Mouse (Mus musculus) intestine, embryonic 16.5 days (tissue): Measurements from ENCODE around the gene Serinc3. TPM values are rescaled to one million over a fixed set of nuclear protein-coding genes. Genes with fewer than 3 reads are reported as not detected.
A peak's percentile ranks its signal among the peaks of the same experiment; 100 is the strongest.

Experiments
- ATAC-seq: fragments of 200-750 bp; cut with Nextera tagmentation; 2 replicates; pipeline ENCODE4 v1.8.0; 2017; ENCODE audit warnings: moderate TSS enrichment, moderate library complexity
- H3K27ac ChIP-seq: fragments of 300-500 bp; sonication (generic); 2 replicates; pipeline ENCODE4 v1.5.1; 2014; ENCODE audit warnings: mild to moderate bottlenecking, low read length
- H3K27me3 ChIP-seq: fragments of 300-500 bp; sonication (generic); replicated peaks from 2 replicates; pipeline ENCODE4 v1.6.1; 2014; ENCODE audit warnings: low read length, control low read depth, mixed read lengths; ENCODE audit not compliant: control insufficient read depth, insufficient read depth
- H3K36me3 ChIP-seq: fragments of 300-500 bp; sonication (generic); 2 replicates; pipeline ENCODE4 v1.6.1; 2014; ENCODE audit warnings: low read length, control low read depth; ENCODE audit not compliant: control insufficient read depth, insufficient read depth
- H3K4me1 ChIP-seq: fragments of 300-500 bp; sonication (generic); 2 replicates; pipeline ENCODE4 v1.6.1; 2014; ENCODE audit warnings: low read length, control low read depth, mixed read lengths; ENCODE audit not compliant: control insufficient read depth, insufficient read depth
- H3K4me2 ChIP-seq: fragments of 300-500 bp; sonication (generic); 2 replicates; pipeline ENCODE4 v1.6.1; 2014; ENCODE audit warnings: low read depth, low read length, control low read depth
- H3K4me3 ChIP-seq: fragments of 300-500 bp; sonication (generic); 2 replicates; pipeline ENCODE4 v1.5.1; 2014; ENCODE audit warnings: mild to moderate bottlenecking, low read length
- H3K9ac ChIP-seq: fragments of 300-500 bp; sonication (generic); 2 replicates; pipeline ENCODE4 v1.6.1; 2014; ENCODE audit warnings: low read depth, low read length
- H3K9me3 ChIP-seq: fragments of 300-500 bp; sonication (generic); 2 replicates; pipeline ENCODE4 v1.6.1; 2016; ENCODE audit warnings: low read length, control low read depth; ENCODE audit not compliant: control insufficient read depth
- WGBS: fragments of 180-500 bp; shearing (Covaris S2); extraction: QIAGEN DNeasy Blood & Tissue Kit; methylation state at CpG from one replicate; pipeline ENCODE4 v1.1.7; 2014; 5-methylcytosine and 5-hydroxymethylcytosine counted together
- polyA plus RNA-seq: library from polyadenylated mRNA; unstranded; fragments of >200 nt; fragmentation: Nextera tagmentation; extraction: Ambion mirVana; gene quantifications from 2 replicates; pipeline ENCODE4 v1.2.1, GENCODE M21; 2015

Serinc3 gene
- polyA plus RNA-seq, 1 experiment from 2014 or later = 57.1 TPM

DNA sequence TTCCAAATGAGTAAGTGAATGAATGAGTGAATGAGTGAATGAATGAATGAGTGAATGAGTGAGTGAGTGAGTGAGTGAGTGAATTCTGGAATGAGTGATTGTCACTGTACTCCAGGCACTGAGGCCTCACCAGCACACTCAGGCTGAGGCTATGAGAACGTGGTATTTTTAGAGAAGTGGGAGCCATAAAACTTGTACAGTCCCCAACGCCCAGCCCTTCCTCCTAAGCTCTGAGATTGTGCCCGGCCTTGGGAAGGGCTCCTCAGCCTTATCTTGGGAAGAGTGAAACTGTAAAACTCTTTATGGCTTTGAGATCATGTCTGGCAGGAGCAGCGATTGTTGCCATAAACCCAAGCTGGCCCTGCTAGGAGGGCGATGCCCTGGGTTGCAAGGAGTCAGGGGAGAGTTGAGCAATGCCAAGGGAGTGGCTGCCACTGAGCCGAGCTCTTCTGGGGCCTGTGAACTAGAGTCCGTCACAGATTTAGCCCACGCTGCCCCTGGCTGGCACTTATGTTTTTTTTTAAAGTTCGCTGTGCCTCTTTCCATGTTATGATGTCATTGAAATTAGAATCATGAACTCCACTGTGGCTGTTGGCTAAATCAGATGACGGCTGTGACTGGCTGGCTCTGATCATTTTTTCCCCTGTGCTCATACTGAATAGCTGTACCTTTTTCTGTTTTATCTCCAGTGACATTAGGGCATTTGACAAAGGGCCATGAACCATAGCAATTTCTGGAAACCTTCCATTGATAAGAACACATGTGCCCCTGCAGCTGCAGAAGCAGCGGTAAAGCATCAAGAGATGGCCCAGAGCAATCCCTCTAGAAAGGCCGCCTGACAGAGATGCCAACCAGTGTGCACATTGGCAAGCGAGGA lies 64.6 kb downstream of the Serinc3 start:
- Histone ChIP-seq H3K4me1 (peaks cover 28% of the 10 kb centered on the region), H3K4me3 (no peak overlapping the region), H3K36me3 (no peaks in the 10 kb centered on the region), H3K9ac (0 out of 2 replicates have a peak overlapping the region, but pooled peaks have one; percentile 14), H3K27me3 (no peaks in the 10 kb centered on the region), H3K27ac (peak overlapping the region; percentile 84), H3K4me2 (no peak overlapping the region), H3K9me3 (no peaks in the 10 kb centered on the region)
- ATAC-seq = peak; percentile 98
- WGBS = 55% methylated on average over 13 of the region's 13 CpGs

DNA sequence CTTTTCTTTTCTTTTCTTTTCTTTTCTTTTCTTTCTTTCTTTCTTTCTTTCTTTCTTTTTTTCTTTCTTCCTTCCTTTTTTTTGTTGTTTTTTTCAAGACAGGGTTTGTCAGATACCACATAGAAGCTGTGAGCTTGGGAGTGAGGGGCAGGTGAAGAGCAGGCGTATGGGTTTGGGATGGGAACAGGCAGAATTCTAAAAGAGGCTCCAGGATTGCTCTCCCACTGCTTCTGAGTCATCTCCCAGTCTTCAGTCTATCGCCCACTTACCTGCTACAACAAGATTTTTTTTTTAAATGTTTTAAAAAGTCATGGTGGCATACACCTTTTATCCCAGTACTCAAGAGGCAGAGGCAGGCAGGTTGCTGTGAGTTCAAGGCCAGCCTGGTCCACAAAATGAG lies 66.9 kb downstream of the Serinc3 start:
- 91% methylated on average over 2 of the region's 2 CpGs for WGBS
- Histone ChIP-seq H3K27me3 (no peaks in the 10 kb centered on the region), H3K9ac (no peak overlapping the region), H3K36me3 (no peaks in the 10 kb centered on the region), H3K9me3 (no peaks in the 10 kb centered on the region), H3K4me2 (no peak overlapping the region), H3K27ac (no peak overlapping the region), H3K4me1 (peaks cover 31% of the 10 kb centered on the region), H3K4me3 (no peak overlapping the region)
- ATAC-seq = no peak

DNA sequence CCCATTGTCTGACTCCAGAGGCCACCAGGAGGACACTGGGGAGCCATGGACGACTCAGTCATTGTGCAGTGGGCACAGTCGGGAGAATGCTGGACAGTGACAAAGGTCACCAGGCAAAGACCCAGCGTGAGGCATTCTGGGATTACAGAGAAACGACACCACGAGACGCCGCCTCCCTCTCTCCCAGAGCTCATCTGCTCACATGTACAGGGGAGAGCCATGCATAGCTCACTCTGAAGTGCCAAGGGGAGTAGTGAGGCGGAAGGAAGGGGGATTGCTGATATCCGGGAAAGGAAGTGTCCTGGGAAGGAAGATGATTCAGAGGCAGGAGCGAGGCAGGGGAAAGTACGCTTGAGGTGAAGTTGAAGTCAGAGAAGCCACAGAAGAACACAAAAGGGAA lies 69.7 kb downstream of the Serinc3 start:
- Histone ChIP-seq H3K9me3 (no peaks in the 10 kb centered on the region), H3K36me3 (no peaks in the 10 kb centered on the region), H3K27me3 (no peaks in the 10 kb centered on the region), H3K27ac (peak overlapping the region; percentile 76), H3K4me1 (peaks cover 32% of the 10 kb centered on the region), H3K4me2 (peak overlapping the region; percentile 4; the same call in 1 of the 2 replicates), H3K4me3 (no peak overlapping the region), H3K9ac (no peak overlapping the region; the same call in 1 of the 2 replicates)
- no peak for ATAC-seq
- WGBS = 38% methylated on average over 11 of the region's 11 CpGs

DNA sequence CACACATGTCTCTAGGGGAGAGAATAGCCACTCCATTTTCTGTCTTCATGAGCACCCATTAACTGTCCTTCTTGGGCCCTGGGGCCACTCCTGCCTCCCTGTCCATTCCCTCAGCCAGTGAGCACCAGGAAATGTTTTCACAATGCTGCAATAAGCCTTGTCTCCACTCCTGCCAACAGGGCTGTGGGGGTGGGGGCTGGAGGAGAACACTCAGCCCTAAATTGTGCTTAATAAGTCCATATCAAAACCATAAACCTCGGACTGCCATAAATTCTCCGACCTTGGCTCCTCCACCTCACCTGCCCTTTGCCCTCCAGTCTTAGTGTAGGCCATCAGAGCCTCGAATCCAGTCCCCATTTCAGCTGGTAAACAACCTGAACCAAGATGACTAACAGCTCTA lies 70.6 kb downstream of the Serinc3 start:
- Histone ChIP-seq H3K4me1 (peaks cover 28% of the 10 kb centered on the region), H3K4me3 (no peak overlapping the region), H3K27me3 (no peaks in the 10 kb centered on the region), H3K4me2 (no peak overlapping the region), H3K27ac (peak overlapping the region; percentile 76), H3K9ac (no peak overlapping the region), H3K9me3 (no peaks in the 10 kb centered on the region), H3K36me3 (no peaks in the 10 kb centered on the region)
- ATAC-seq = peak; percentile 80
- WGBS = 55% methylated on average over 3 of the region's 3 CpGs

Other genes starting within 250 kb of the Serinc3 start
- gene Jph2, start 247.1 kb downstream of the Serinc3 start, polyA plus RNA-seq = 6.3 and 7.5 TPM in 2 replicates
- 79.4 and 85.8 TPM in 2 replicates for gene Oser1, start 220.4 kb downstream of the Serinc3 start, polyA plus RNA-seq
- gene Gdap1l1, start 206.7 kb downstream of the Serinc3 start, polyA plus RNA-seq = 3.9 and 5.0 TPM in 2 replicates
- gene Fitm2, start 172.5 kb downstream of the Serinc3 start, polyA plus RNA-seq = 10.4 and 10.6 TPM in 2 replicates
- 0.20 and 0.24 TPM in 2 replicates for gene R3hdml, start 152.8 kb downstream of the Serinc3 start, polyA plus RNA-seq
- gene Hnf4a, start 138.3 kb downstream of the Serinc3 start, polyA plus RNA-seq = 86.6 and 88.5 TPM in 2 replicates
- gene Ttpal, start 42.8 kb downstream of the Serinc3 start, polyA plus RNA-seq = 22.2 and 22.9 TPM in 2 replicates
- 115 and 122 TPM in 2 replicates for gene Pkig, start 13.3 kb upstream of the Serinc3 start, polyA plus RNA-seq
- 5.8 and 7.4 TPM in 2 replicates for gene Ada, start 105.1 kb upstream of the Serinc3 start, polyA plus RNA-seq
- gene Ccn5, start 175.7 kb upstream of the Serinc3 start, polyA plus RNA-seq = 0.24 and 0.76 TPM in 2 replicates
- not detected in 2 replicates for gene Kcnk15, start 208.5 kb upstream of the Serinc3 start, polyA plus RNA-seq